Mouse (Mus musculus): ENCODE results near the gene Lrrtm3.

GRCm38 (mm10) chr10:64130397-64131150 is 40.5 kb upstream of the Lrrtm3 start:
- TF ChIP-seq CTCF (conservative IDR thresholded peaks at IDR 0.05; ENCODE audit: insufficient read depth, insufficient read length, low read depth, low read length) (no peak), POLR2A (IDR thresholded peaks at IDR 0.05; ENCODE audit: low read depth, low read length) (no peak)
